In genomic region chr19:10170466-10170865, GRCm38 (mm10) we compare ENCODE assay signal across 17 mouse cellular contexts. TPM values are rescaled to one million over a fixed set of nuclear protein-coding genes. Genes with fewer than 3 reads are reported as not detected.
DNase-seq lines count a peak whose midpoint lies in the region; ATAC-seq and TF ChIP-seq lines count a peak whose summit lies in the region.
"Had no signal": no experiment of that assay in that cellular context is flagged by ENCODE, and none has a peak within 500 bp of the region (broad histone marks: within the 10 kb centered on the region; RNA-seq: fewer than 3 reads in every experiment).

No protein-coding gene starts in this region.

- H3K9ac ChIP-seq in liver, embryonic 13.5 days: no peak overlapping the region
- H3K9ac ChIP-seq: embryonic facial prominence, embryonic 12.5 days; forebrain, embryonic 15.5 days; heart, embryonic 15.5 days; hindbrain, embryonic 13.5 days had no signal

- H3K4me3 ChIP-seq in kidney, adult 2 months (ENCODE audit: insufficient read depth, low read depth, low read length): no peak overlapping the region
- H3K4me3 ChIP-seq in liver, embryonic 13.5 days (replicated peaks): no peak overlapping the region
- H3K4me3 ChIP-seq: embryonic facial prominence, embryonic 12.5 days; forebrain, embryonic 15.5 days; heart, embryonic 15.5 days; hindbrain, embryonic 13.5 days had no signal

- TF ChIP-seq CTCF in kidney, adult 2 months (conservative IDR thresholded peaks at IDR 0.05; ENCODE audit: insufficient read depth, insufficient read length, low read depth, low read length): no peak

- WGBS in kidney, adult 2 months: 19% methylated on average over 1 of the region's 1 CpGs
- 74% methylated on average over 1 of the region's 1 CpGs for WGBS in liver, embryonic 13.5 days (ENCODE audit: insufficient replicate concordance)

- no peaks in the 10 kb centered on the region for H3K9me3 ChIP-seq in liver, embryonic 13.5 days (replicated peaks)
- H3K9me3 ChIP-seq: embryonic facial prominence, embryonic 12.5 days; forebrain, embryonic 15.5 days; heart, embryonic 15.5 days; hindbrain, embryonic 13.5 days had no signal

- no peak overlapping the region for H3K27ac ChIP-seq in kidney, adult 2 months (ENCODE audit: insufficient read depth, low read depth, low read length)
- H3K27ac ChIP-seq in liver, embryonic 13.5 days: peak overlapping the region; percentile 56
- H3K27ac ChIP-seq: embryonic facial prominence, embryonic 12.5 days; forebrain, embryonic 15.5 days; heart, embryonic 15.5 days; hindbrain, embryonic 13.5 days; hindbrain, postnatal 0 days had no signal

- peak; percentile 36 for DNase-seq in kidney, adult 2 months
- DNase-seq in kidney, postnatal 36 days: no peak
- DNase-seq in testis, postnatal 10 days (ENCODE audit: low spot score): peak; percentile 12
- DNase-seq in testis, postnatal 14 days (ENCODE audit: low spot score): no peak
- no peak for DNase-seq in liver, embryonic 13.5 days
- DNase-seq: adrenal gland, postnatal 14 days; cerebellum, adult 11-12 months; cerebellum, adult 9-10 months; cerebellum, postnatal 25 days; gastrocnemius, postnatal 10 days; heart, postnatal 14 days had no signal

- H3K4me1 ChIP-seq in kidney, adult 2 months (ENCODE audit: control insufficient read depth, insufficient read depth, low read length): peaks cover 7% of the 10 kb centered on the region; the same call in 1 of the 2 replicates
- H3K4me1 ChIP-seq in liver, embryonic 13.5 days (replicated peaks): peaks cover 60% of the 10 kb centered on the region
- H3K4me1 ChIP-seq: embryonic facial prominence, embryonic 12.5 days; forebrain, embryonic 15.5 days; heart, embryonic 15.5 days; hindbrain, embryonic 13.5 days had no signal

- no peaks in the 10 kb centered on the region for H3K27me3 ChIP-seq in kidney, adult 2 months (replicated peaks; ENCODE audit: control insufficient read depth, insufficient read depth, low read length)
- no peaks in the 10 kb centered on the region for H3K27me3 ChIP-seq in liver, embryonic 13.5 days
- H3K27me3 ChIP-seq: embryonic facial prominence, embryonic 12.5 days; forebrain, embryonic 15.5 days; heart, embryonic 15.5 days; hindbrain, embryonic 13.5 days had no signal

- no peak for ATAC-seq in liver, embryonic 13.5 days (ENCODE audit: low read depth)
- no peak for ATAC-seq in activated CD4-positive, CD25-positive, alpha-beta regulatory T cell, adult 4 months
- ATAC-seq: forebrain, embryonic 15.5 days; hindbrain, postnatal 0 days had no signal

- no peak overlapping the region for H3K4me2 ChIP-seq in liver, embryonic 13.5 days
- H3K4me2 ChIP-seq: embryonic facial prominence, embryonic 12.5 days; forebrain, embryonic 15.5 days; heart, embryonic 15.5 days; hindbrain, embryonic 13.5 days had no signal

- H3K36me3 ChIP-seq in kidney, adult 2 months (ENCODE audit: control insufficient read depth, insufficient read depth, low read length): no peaks in the 10 kb centered on the region
- no peaks in the 10 kb centered on the region for H3K36me3 ChIP-seq in liver, embryonic 13.5 days
- H3K36me3 ChIP-seq: embryonic facial prominence, embryonic 12.5 days; forebrain, embryonic 15.5 days; heart, embryonic 15.5 days; hindbrain, embryonic 13.5 days had no signal

- TF ChIP-seq POLR2A in kidney, adult 2 months (IDR thresholded peaks at IDR 0.05; ENCODE audit: low read depth, low read length): no peak

RNA-seq across cellular contexts. Expression of gene Fads1, which starts 12.2 kb away (rescaled TPM):
- 87.4 and 88.4 TPM in 2 replicates for polyA plus RNA-seq in kidney, adult 2 months (2012; rRNA removed)
- 60.2 and 77.5 TPM in 2 replicates for polyA plus RNA-seq in liver, embryonic 13.5 days (2015; fragmentation: Nextera tagmentation; extraction: Ambion mirVana)
- polyA plus RNA-seq in activated CD4-positive, CD25-positive, alpha-beta regulatory T cell, adult 4 months (2017; shearing (Covaris generic)): 1 to 10 TPM; 6.7 to 7.2 TPM

RNA-seq across cellular contexts. Expression of gene Tmem258, which starts 33.3 kb away (rescaled TPM):
- 123 and 135 TPM in 2 replicates for polyA plus RNA-seq in kidney, adult 2 months (2012; rRNA removed)
- 332 and 375 TPM in 2 replicates for polyA plus RNA-seq in liver, embryonic 13.5 days (2015; fragmentation: Nextera tagmentation; extraction: Ambion mirVana)
- 100 to 1,000 TPM; 356 to 371 TPM for polyA plus RNA-seq in activated CD4-positive, CD25-positive, alpha-beta regulatory T cell, adult 4 months (2017; shearing (Covaris generic))

RNA-seq across cellular contexts. Expression of gene Fen1, which starts 33.5 kb away (rescaled TPM):
- 4.8 and 4.9 TPM in 2 replicates for polyA plus RNA-seq in kidney, adult 2 months (2012; rRNA removed)
- polyA plus RNA-seq in liver, embryonic 13.5 days (2015; fragmentation: Nextera tagmentation; extraction: Ambion mirVana): 190 and 208 TPM in 2 replicates
- polyA plus RNA-seq in activated CD4-positive, CD25-positive, alpha-beta regulatory T cell, adult 4 months (2017; shearing (Covaris generic)): 10 to 100 TPM; 51.7 to 76.7 TPM

Comparison
In these comparisons a context has a peak if more than half of its experiments do, and no peak if none do; other contexts are left out.
1. DNase-seq: peak in kidney, adult 2 months (single experiment) and testis, postnatal 10 days (single experiment); none in kidney, postnatal 36 days (0 of 2), testis, postnatal 14 days (single experiment) and liver, embryonic 13.5 days (single experiment).